Mouse (Mus musculus): ENCODE results near the gene Hprt.

DNA sequence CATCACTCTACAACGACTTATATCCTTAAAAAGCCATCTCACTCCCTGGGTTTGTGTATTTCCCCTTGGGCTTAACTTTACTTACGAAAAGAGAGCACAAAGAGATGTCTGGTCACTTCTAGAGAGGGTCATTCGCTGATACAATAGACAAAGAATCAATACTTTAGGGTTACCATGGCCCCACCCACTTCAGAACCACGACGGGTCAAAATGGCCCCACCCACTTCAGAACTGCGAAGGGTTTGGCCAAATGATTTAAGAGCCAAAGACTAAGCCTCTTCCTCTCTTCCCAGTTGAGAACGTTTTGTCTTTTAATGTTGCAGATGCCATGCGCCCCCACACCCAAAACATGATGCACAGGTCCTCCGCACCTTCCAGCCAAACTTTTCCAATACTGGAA is 67.8 kb downstream of the Hprt start:
- TF ChIP-seq CTCF (IDR thresholded peaks at IDR 0.05; ENCODE audit: low read depth, low read length): no peak
- TF ChIP-seq POLR2A (IDR thresholded peaks at IDR 0.05; ENCODE audit: borderline replicate concordance, low read depth, low read length): no peak
